Comparison of ENCODE assay signal across 23 mouse cellular contexts in the genomic region with DNA sequence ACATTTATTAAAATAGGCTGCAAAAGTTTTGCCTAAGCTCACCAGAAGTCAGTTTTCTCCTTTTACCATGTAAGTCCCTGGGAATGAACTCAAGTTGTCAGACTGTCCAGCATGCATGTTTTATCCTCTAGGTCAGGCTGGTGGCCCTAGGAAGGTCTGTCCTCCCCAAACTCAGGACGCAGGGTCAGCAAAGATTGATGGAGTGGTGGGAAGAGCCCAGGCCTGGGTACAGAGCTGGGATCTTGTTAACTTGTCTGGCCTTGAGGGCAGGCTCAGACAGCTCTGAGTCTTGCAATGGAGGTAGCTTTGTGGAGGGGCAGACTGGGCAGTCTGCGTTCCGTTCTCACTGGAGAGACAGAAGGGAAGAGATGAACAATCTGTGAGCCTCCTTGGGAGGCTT. TPM values are rescaled to one million over a fixed set of nuclear protein-coding genes. Genes with fewer than 3 reads are reported as not detected.
A peak's percentile ranks its signal among the peaks of the same experiment; 100 is the strongest.
DNase-seq lines count a peak whose midpoint lies in the region; TF ChIP-seq lines count a peak whose summit lies in the region.
"Had no signal": no experiment of that assay in that cellular context is flagged by ENCODE, and none has a peak within 500 bp of the region (broad histone marks: within the 10 kb centered on the region; RNA-seq: fewer than 3 reads in every experiment).

No protein-coding gene starts in this region.

- intact Hi-C loops in heart, postnatal 14 days (cut with DNase I), result no loop called here
- intact Hi-C loops in heart, postnatal 36 days (cut with DNase I), result no loop called here
- intact Hi-C loops in left cerebral cortex, adult 2 months (cut with DNase I), result loop anchor here (1.0 kb wide), 1 partner anchor 25 kb away; a partner anchor contains a TSS
- intact Hi-C loops in left cerebral cortex, postnatal 4 days (cut with DNase I), result loop anchor here (10.0 kb wide), 1 partner anchor 54 kb away; no protein-coding TSS in a partner anchor

- H3K36me3 ChIP-seq in heart, embryonic 10.5 days, result no peaks in the 10 kb centered on the region
- H3K36me3 ChIP-seq: G1E had no signal

- H3K27me3 ChIP-seq in heart, embryonic 10.5 days (ENCODE audit: insufficient read depth, poor library complexity, severe bottlenecking), result no peaks in the 10 kb centered on the region; the same call in 1 of the 2 replicates
- H3K27me3 ChIP-seq: CH12.LX, Patski had no signal

- TF ChIP-seq CTCF in layer of hippocampus, adult 2 months (conservative IDR thresholded peaks at IDR 0.05), result no peak
- TF ChIP-seq CTCF in left cerebral cortex, adult 2 months (IDR thresholded peaks at IDR 0.05), result no peak

- DNase-seq in heart, adult 11 months, result peak; percentile 65
- no peak for DNase-seq in heart, postnatal 14 days
- peak; percentile 63 for DNase-seq in heart, embryonic 10.5 days (ENCODE audit: low spot score)
- DNase-seq in heart, postnatal 36 days, result no peak
- DNase-seq in layer of hippocampus, adult 2 months (ENCODE audit: low spot score in 2 of 2), result no peak
- DNase-seq in layer of hippocampus, adult 9-10 months (ENCODE audit: low spot score), result no peak
- no peak for DNase-seq in left cerebral cortex, adult 2 months (ENCODE audit: extremely low spot score in 1 of 2, low spot score in 2 of 2)
- no peak for DNase-seq in left cerebral cortex, postnatal 4 days
- DNase-seq: adrenal gland, adult 2 months; adrenal gland, adult 8-10 months; adrenal gland, postnatal 10 days; adrenal gland, postnatal 14 days; adrenal gland, postnatal 25 days; adrenal gland, postnatal 36 days; B cell, adult 2 months; cerebellum, adult 11 months; cerebellum, adult 11-12 months had no signal

- H3K9me3 ChIP-seq in heart, embryonic 10.5 days, result no peaks in the 10 kb centered on the region
- H3K9me3 ChIP-seq: G1E had no signal

- H3K4me1 ChIP-seq in heart, embryonic 10.5 days, result peaks cover 10% of the 10 kb centered on the region; the same call in 1 of the 2 replicates

- WGBS in heart, embryonic 10.5 days, result 90% methylated on average over 3 of the region's 3 CpGs

- H3K27ac ChIP-seq in heart, embryonic 10.5 days, result no peak overlapping the region
- 0 out of 2 replicates have a peak overlapping the region, but pooled peaks have one; percentile 48 for H3K27ac ChIP-seq in layer of hippocampus, adult 2 months
- H3K27ac ChIP-seq in left cerebral cortex, adult 2 months, result peak overlapping the region; percentile 81

- H3K4me3 ChIP-seq in heart, embryonic 10.5 days, result no peak overlapping the region
- no peak overlapping the region for H3K4me3 ChIP-seq in layer of hippocampus, adult 2 months
- no peak overlapping the region for H3K4me3 ChIP-seq in left cerebral cortex, adult 2 months

RNA-seq across cellular contexts. Expression of a gene that starts 25.0 kb away (rescaled TPM):
- under 1 TPM; 0.19 to 0.20 TPM for total RNA-seq in heart, postnatal 14 days (2021)
- polyA plus RNA-seq in heart, embryonic 10.5 days (2016; fragmentation: Nextera tagmentation; extraction: Ambion mirVana), result 1.00 and 1.1 TPM in 2 replicates
- under 1 TPM; 0.27 to 0.44 TPM for total RNA-seq in heart, postnatal 36 days (2021)
- 10 to 100 TPM in 1 of 2 experiments, 1 to 10 TPM in 1; 9.2 to 10.4 TPM for total RNA-seq in layer of hippocampus, adult 2 months (2021)
- total RNA-seq in left cerebral cortex, adult 2 months (2021), result 10 to 100 TPM; 17.9 to 21.1 TPM
- total RNA-seq in left cerebral cortex, postnatal 4 days (2021), result 1 to 10 TPM; 3.7 to 4.6 TPM
- total RNA-seq: CH12.LX, MEL had no signal
- polyA plus RNA-seq: activated CD4-positive, CD25-positive, alpha-beta regulatory T cell, adult 4 months; CD4-positive, CD25-positive, alpha-beta regulatory T cell, adult 4 months; G1E; Patski had no signal

RNA-seq across cellular contexts. Expression of a gene that starts 42.8 kb away (rescaled TPM):
- 10 to 100 TPM; 30.6 to 34.6 TPM for total RNA-seq in heart, postnatal 14 days (2021)
- 76.0 and 91.6 TPM in 2 replicates for polyA plus RNA-seq in heart, embryonic 10.5 days (2016; fragmentation: Nextera tagmentation; extraction: Ambion mirVana)
- total RNA-seq in heart, postnatal 36 days (2021), result 10 to 100 TPM; 27.6 to 30.5 TPM
- total RNA-seq in layer of hippocampus, adult 2 months (2021), result 10 to 100 TPM; 43.8 to 46.5 TPM
- total RNA-seq in left cerebral cortex, adult 2 months (2021), result 10 to 100 TPM; 41.4 to 44.3 TPM
- total RNA-seq in left cerebral cortex, postnatal 4 days (2021), result 10 to 100 TPM; 69.2 to 70.6 TPM

Comparison
In these comparisons a context has a peak if more than half of its experiments do, and no peak if none do; other contexts are left out.
1. DNase-seq: peak in heart, adult 11 months (single experiment) and heart, embryonic 10.5 days (single experiment); none in heart, postnatal 14 days (0 of 2), heart, postnatal 36 days (0 of 2), layer of hippocampus, adult 2 months (0 of 2), layer of hippocampus, adult 9-10 months (single experiment), left cerebral cortex, adult 2 months (0 of 2) and left cerebral cortex, postnatal 4 days (single experiment).
2. intact Hi-C loops: an anchor here in left cerebral cortex, adult 2 months (1.0 kb wide) and left cerebral cortex, postnatal 4 days (10.0 kb wide); none called in heart, postnatal 14 days and heart, postnatal 36 days.